Comparison of ENCODE assay signal across 32 mouse cellular contexts in genomic region chr5:73014745-73015144, GRCm38 (mm10). TPM values are rescaled to one million over a fixed set of nuclear protein-coding genes. Genes with fewer than 3 reads are reported as not detected.
A peak's percentile ranks its signal among the peaks of the same experiment; 100 is the strongest.
DNase-seq lines count a peak whose midpoint lies in the region; ATAC-seq and TF ChIP-seq lines count a peak whose summit lies in the region.
"Had no signal": no experiment of that assay in that cellular context is flagged by ENCODE, and none has a peak within 500 bp of the region (broad histone marks: within the 10 kb centered on the region; RNA-seq: fewer than 3 reads in every experiment).

No protein-coding gene starts in this region.

- H3K36me3 ChIP-seq in heart, embryonic 10.5 days: no peaks in the 10 kb centered on the region
- no peaks in the 10 kb centered on the region for H3K36me3 ChIP-seq in kidney, postnatal 0 days (ENCODE audit: insufficient read depth, low read length)
- no peaks in the 10 kb centered on the region for H3K36me3 ChIP-seq in kidney, embryonic 15.5 days
- H3K36me3 ChIP-seq in embryonic facial prominence, embryonic 11.5 days (replicated peaks; ENCODE audit: control insufficient read depth, insufficient read depth, low read depth, low read length): no peaks in the 10 kb centered on the region
- H3K36me3 ChIP-seq: embryonic facial prominence, embryonic 12.5 days; embryonic facial prominence, embryonic 15.5 days; hindbrain, embryonic 10.5 days; hindbrain, embryonic 15.5 days had no signal

- no peak overlapping the region for H3K27ac ChIP-seq in heart, embryonic 10.5 days
- no peak overlapping the region for H3K27ac ChIP-seq in kidney, postnatal 0 days
- no peak overlapping the region for H3K27ac ChIP-seq in kidney, embryonic 15.5 days
- H3K27ac ChIP-seq in embryonic facial prominence, embryonic 11.5 days (replicated peaks; ENCODE audit: low read depth, low read length): no peak overlapping the region
- H3K27ac ChIP-seq: embryonic facial prominence, embryonic 12.5 days; embryonic facial prominence, embryonic 15.5 days; gastrocnemius, adult 2 months; hindbrain, embryonic 15.5 days had no signal

- peaks cover 6% of the 10 kb centered on the region; the same call in 1 of the 2 replicates for H3K4me1 ChIP-seq in heart, embryonic 10.5 days
- no peaks in the 10 kb centered on the region for H3K4me1 ChIP-seq in kidney, postnatal 0 days (replicated peaks; ENCODE audit: insufficient read depth, low read length)
- H3K4me1 ChIP-seq in kidney, embryonic 15.5 days: peaks cover 14% of the 10 kb centered on the region
- no peaks in the 10 kb centered on the region for H3K4me1 ChIP-seq in embryonic facial prominence, embryonic 11.5 days (ENCODE audit: control insufficient read depth, insufficient read depth, low read length)

- no peaks in the 10 kb centered on the region for H3K9me3 ChIP-seq in heart, embryonic 10.5 days
- no peaks in the 10 kb centered on the region for H3K9me3 ChIP-seq in kidney, postnatal 0 days (replicated peaks; ENCODE audit: low read length)
- no peaks in the 10 kb centered on the region for H3K9me3 ChIP-seq in kidney, embryonic 15.5 days (replicated peaks)
- no peaks in the 10 kb centered on the region for H3K9me3 ChIP-seq in embryonic facial prominence, embryonic 11.5 days (replicated peaks; ENCODE audit: control insufficient read depth, low read length)
- H3K9me3 ChIP-seq: embryonic facial prominence, embryonic 12.5 days; embryonic facial prominence, embryonic 15.5 days; hindbrain, embryonic 10.5 days; hindbrain, embryonic 15.5 days had no signal

- H3K4me2 ChIP-seq in kidney, postnatal 0 days (ENCODE audit: low read length): 0 out of 2 replicates have a peak overlapping the region, but pooled peaks have one; percentile 4
- H3K4me2 ChIP-seq in kidney, embryonic 15.5 days: no peak overlapping the region
- H3K4me2 ChIP-seq in embryonic facial prominence, embryonic 11.5 days (ENCODE audit: low read depth, low read length): no peak overlapping the region

- H3K9ac ChIP-seq in kidney, postnatal 0 days (ENCODE audit: low read depth, low read length): no peak overlapping the region
- no peak overlapping the region for H3K9ac ChIP-seq in kidney, embryonic 15.5 days
- no peak overlapping the region for H3K9ac ChIP-seq in embryonic facial prominence, embryonic 11.5 days (replicated peaks; ENCODE audit: low read length)
- H3K9ac ChIP-seq: embryonic facial prominence, embryonic 15.5 days; hindbrain, embryonic 15.5 days had no signal

- no peak for ATAC-seq in kidney, postnatal 0 days (replicated peaks; ENCODE audit: low FRiP score, low read depth)
- ATAC-seq in kidney, embryonic 15.5 days (replicated peaks; ENCODE audit: low FRiP score): no peak
- ATAC-seq in embryonic facial prominence, embryonic 11.5 days (replicated peaks; ENCODE audit: insufficient number of reproducible peaks, low FRiP score, low TSS enrichment, low read depth): no peak

- no peak overlapping the region for H3K4me3 ChIP-seq in heart, embryonic 10.5 days
- no peak overlapping the region for H3K4me3 ChIP-seq in kidney, postnatal 0 days (replicated peaks; ENCODE audit: low read depth, low read length)
- H3K4me3 ChIP-seq in kidney, embryonic 15.5 days (replicated peaks): no peak overlapping the region
- no peak overlapping the region for H3K4me3 ChIP-seq in embryonic facial prominence, embryonic 11.5 days (ENCODE audit: low read depth, low read length)

- WGBS in heart, embryonic 10.5 days: 57% methylated on average over 9 of the region's 9 CpGs
- WGBS in kidney, postnatal 0 days: 39% methylated on average over 9 of the region's 9 CpGs
- whole genome bisulfite sequencing in kidney, embryonic 15.5 days: 47% methylated on average over 9 of the region's 9 CpGs
- 44% methylated on average over 9 of the region's 9 CpGs for WGBS in embryonic facial prominence, embryonic 11.5 days

- peaks cover 46% of the 10 kb centered on the region for H3K27me3 ChIP-seq in heart, embryonic 10.5 days (ENCODE audit: insufficient read depth, poor library complexity, severe bottlenecking)
- no peaks in the 10 kb centered on the region for H3K27me3 ChIP-seq in kidney, postnatal 0 days (ENCODE audit: insufficient read depth, low read length)
- peaks cover 40% of the 10 kb centered on the region for H3K27me3 ChIP-seq in kidney, embryonic 15.5 days
- peaks cover 4% of the 10 kb centered on the region for H3K27me3 ChIP-seq in embryonic facial prominence, embryonic 11.5 days (ENCODE audit: control insufficient read depth, insufficient read depth, low read length)

- TF ChIP-seq CTCF in kidney, postnatal 0 days (IDR thresholded peaks at IDR 0.05; ENCODE audit: low read depth): no peak

- intact Hi-C loops in heart, postnatal 10 days (cut with DNase I): loop anchor here (5.0 kb wide), 1 partner anchor 432 kb away; the partner anchor contains the start of gene Zar1

- DNase-seq in heart, embryonic 10.5 days (ENCODE audit: low spot score): peak; percentile 22
- no peak for DNase-seq in heart, postnatal 10 days
- DNase-seq in kidney, postnatal 0 days (ENCODE audit: low spot score): no peak
- DNase-seq in R1 (ENCODE audit: low read depth, low spot score): peak; percentile 2
- DNase-seq in embryonic facial prominence, embryonic 11.5 days (ENCODE audit: low spot score): peak; percentile 35
- DNase-seq in gastrocnemius, postnatal 10 days: no peak
- DNase-seq: adrenal gland, postnatal 10 days; adrenal gland, postnatal 36 days; cerebellum, adult 11-12 months; cerebellum, adult 8-10 months; cerebellum, postnatal 36 days; embryo, embryonic 11 days; forebrain, postnatal 0 days; gastrocnemius, adult 2 months; gastrocnemius, postnatal 25 days; heart, adult 18-20 months; heart, postnatal 36 days had no signal

RNA-seq across cellular contexts. Expression of gene Slc10a4, which starts 8.1 kb away (rescaled TPM):
- polyA plus RNA-seq in heart, embryonic 10.5 days (2016; fragmentation: Nextera tagmentation; extraction: Ambion mirVana): 0.14 and 0.30 TPM in 2 replicates
- total RNA-seq in heart, postnatal 10 days (2021): not detected
- polyA plus RNA-seq in kidney, postnatal 0 days (2015; fragmentation: Nextera tagmentation; extraction: Ambion mirVana): 1.1 and 1.5 TPM in 2 replicates
- polyA plus RNA-seq in kidney, embryonic 15.5 days (2015; fragmentation: Nextera tagmentation; extraction: Ambion mirVana): 1.9 and 4.3 TPM in 2 replicates
- 1.9 and 2.3 TPM in 2 replicates for polyA plus RNA-seq in embryonic facial prominence, embryonic 11.5 days (2014; fragmentation: Nextera tagmentation; extraction: Ambion mirVana)
- not detected for total RNA-seq in gastrocnemius, postnatal 10 days (2021)
- total RNA-seq: gastrocnemius, adult 2 months; gastrocnemius, postnatal 25 days; heart, adult 18-20 months had no signal

RNA-seq across cellular contexts. Expression of gene Gm10135, which starts 40.2 kb away (rescaled TPM):
- polyA plus RNA-seq in heart, embryonic 10.5 days (2016; fragmentation: Nextera tagmentation; extraction: Ambion mirVana): not detected in 2 replicates
- not detected for total RNA-seq in heart, postnatal 10 days (2021)
- not detected in 2 replicates for polyA plus RNA-seq in kidney, postnatal 0 days (2015; fragmentation: Nextera tagmentation; extraction: Ambion mirVana)
- polyA plus RNA-seq in kidney, embryonic 15.5 days (2015; fragmentation: Nextera tagmentation; extraction: Ambion mirVana): not detected in 2 replicates
- not detected in 2 replicates for polyA plus RNA-seq in embryonic facial prominence, embryonic 11.5 days (2014; fragmentation: Nextera tagmentation; extraction: Ambion mirVana)
- total RNA-seq in gastrocnemius, postnatal 10 days (2021): not detected
- total RNA-seq: adrenal gland, adult 18-20 months; adrenal gland, postnatal 10 days; adrenal gland, postnatal 36 days; ES-E14; forebrain, postnatal 0 days; gastrocnemius, adult 2 months; gastrocnemius, postnatal 25 days; heart, adult 18-20 months; heart, postnatal 36 days had no signal
- polyA plus RNA-seq: cortical plate, adult 2 months; embryonic facial prominence, embryonic 12.5 days; embryonic facial prominence, embryonic 15.5 days; forebrain, embryonic 11.5 days; forebrain, embryonic 14.5 days; forebrain, postnatal 0 days; frontal cortex, adult 2 months; gonadal fat pad, adult 2 months; heart, embryonic 14.5 days; heart, postnatal 0 days; hindbrain, embryonic 10.5 days; hindbrain, embryonic 15.5 days; intestine, embryonic 16.5 days had no signal

Comparison
In these comparisons a context has a peak if more than half of its experiments do, and no peak if none do; other contexts are left out.
1. DNase-seq: peak in heart, embryonic 10.5 days (single experiment), R1 (single experiment) and embryonic facial prominence, embryonic 11.5 days (single experiment); none in heart, postnatal 10 days (0 of 2), kidney, postnatal 0 days (single experiment) and gastrocnemius, postnatal 10 days (single experiment).